Mouse (Mus musculus) midbrain, embryonic 13.5 days (tissue): Measurements from ENCODE around the gene Por. TPM values are rescaled to one million over a fixed set of nuclear protein-coding genes. Genes with fewer than 3 reads are reported as not detected.

Source experiments
- ATAC-seq: fragments of 200-750 bp; cut with Nextera tagmentation; 2 replicates; pipeline ENCODE4 v1.8.0; 2017; ENCODE audit warnings: mild to moderate bottlenecking, moderate TSS enrichment, moderate library complexity
- H3K27ac ChIP-seq: fragments of 300-500 bp; sonication (generic); 2 replicates; pipeline ENCODE4 v1.5.1; 2015; ENCODE audit warnings: inconsistent platforms, mild to moderate bottlenecking, moderate library complexity
- H3K27me3 ChIP-seq: fragments of 300-500 bp; sonication (generic); 2 replicates; pipeline ENCODE4 v1.6.1; 2015; ENCODE audit warnings: mild to moderate bottlenecking, inconsistent platforms
- H3K36me3 ChIP-seq: fragments of 300-500 bp; sonication (generic); 2 replicates; pipeline ENCODE4 v1.6.1; 2015; ENCODE audit warnings: mild to moderate bottlenecking, inconsistent platforms
- H3K4me1 ChIP-seq: fragments of 300-500 bp; sonication (generic); replicated peaks from 2 replicates; pipeline ENCODE4 v1.6.1; 2015; ENCODE audit warnings: inconsistent platforms
- H3K4me2 ChIP-seq: fragments of 300-500 bp; sonication (generic); replicated peaks from 2 replicates; pipeline ENCODE4 v1.6.1; 2015; ENCODE audit warnings: moderate library complexity, mild to moderate bottlenecking, inconsistent platforms
- H3K4me3 ChIP-seq: fragments of 300-500 bp; sonication (generic); replicated peaks from 2 replicates; pipeline ENCODE4 v1.5.1; 2015; ENCODE audit warnings: mild to moderate bottlenecking, inconsistent platforms
- H3K9ac ChIP-seq: fragments of 300-500 bp; sonication (generic); replicated peaks from 2 replicates; pipeline ENCODE4 v1.6.1; 2015; ENCODE audit warnings: mild to moderate bottlenecking, inconsistent platforms
- H3K9me3 ChIP-seq: fragments of 300-500 bp; sonication (generic); 2 replicates; pipeline ENCODE4 v1.6.1; 2016; ENCODE audit warnings: mild to moderate bottlenecking, inconsistent platforms
- WGBS: fragments of 180-500 bp; shearing (Covaris S2); methylation state at CpG from one replicate; pipeline ENCODE4 v1.1.7; 2015; 5-methylcytosine and 5-hydroxymethylcytosine counted together
- polyA plus RNA-seq: library from polyadenylated mRNA; unstranded; fragments of >200 nt; fragmentation: Nextera tagmentation; extraction: Ambion mirVana; gene quantifications from 2 replicates; pipeline ENCODE4 v1.2.1, GENCODE M21; 2015

The Por gene
- polyA plus RNA-seq, 1 experiment from 2014 or later = 137 TPM

DNA sequence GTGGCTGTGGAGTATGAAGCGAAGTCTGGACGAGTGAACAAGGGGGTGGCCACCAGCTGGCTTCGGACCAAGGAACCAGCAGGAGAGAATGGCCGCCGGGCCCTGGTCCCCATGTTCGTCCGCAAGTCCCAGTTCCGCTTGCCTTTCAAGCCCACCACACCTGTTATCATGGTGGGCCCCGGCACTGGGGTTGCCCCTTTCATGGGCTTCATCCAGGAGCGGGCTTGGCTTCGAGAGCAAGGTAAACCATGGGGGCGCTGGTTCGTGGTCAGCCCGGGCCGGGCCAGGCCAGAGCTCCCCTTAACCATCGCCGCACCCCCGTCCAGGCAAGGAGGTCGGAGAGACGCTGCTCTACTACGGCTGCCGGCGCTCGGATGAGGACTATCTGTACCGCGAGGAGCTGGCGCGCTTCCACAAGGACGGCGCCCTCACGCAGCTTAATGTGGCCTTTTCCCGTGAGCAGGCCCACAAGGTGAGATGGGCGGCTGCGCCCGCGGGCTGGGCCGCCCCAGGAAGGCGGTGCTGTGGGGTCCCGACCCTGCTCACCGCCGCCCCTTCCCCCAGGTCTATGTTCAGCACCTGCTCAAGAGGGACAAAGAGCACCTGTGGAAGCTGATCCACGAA, 64.3 kb downstream of the Por start:
- no peak for ATAC-seq
- no peak overlapping the region for H3K4me3 ChIP-seq
- no peak overlapping the region for H3K9ac ChIP-seq
- H3K27ac ChIP-seq = no peak overlapping the region
- WGBS = 95% methylated on average over 42 of the region's 42 CpGs
- H3K27me3 ChIP-seq = no peaks in the 10 kb centered on the region
- peaks cover 93% of the 10 kb centered on the region for H3K36me3 ChIP-seq
- no peaks in the 10 kb centered on the region for H3K9me3 ChIP-seq
- no peak overlapping the region for H3K4me2 ChIP-seq
- H3K4me1 ChIP-seq = no peaks in the 10 kb centered on the region

DNA sequence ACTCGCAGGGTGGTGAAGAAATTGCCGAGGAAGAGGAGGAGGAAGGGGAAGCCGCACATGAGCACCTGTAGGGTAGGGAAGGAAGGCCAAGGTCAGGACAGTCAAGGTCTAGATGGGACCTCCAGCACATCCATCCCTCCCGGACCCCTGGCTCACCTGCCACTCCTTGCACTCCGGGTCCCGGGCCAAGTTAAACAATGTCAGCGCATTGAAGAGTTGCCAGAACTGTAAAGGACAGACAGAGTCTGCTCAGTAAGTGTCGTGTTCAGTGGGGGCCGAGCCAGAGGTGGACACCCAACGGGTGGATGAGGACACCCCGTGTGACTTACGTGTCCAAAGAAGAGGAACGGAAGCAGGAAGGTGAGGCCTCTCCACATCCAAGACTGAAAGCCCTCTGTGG, 65.9 kb downstream of the Por start:
- no peaks in the 10 kb centered on the region for H3K27me3 ChIP-seq
- H3K4me1 ChIP-seq = no peaks in the 10 kb centered on the region
- no peak for ATAC-seq
- 97% methylated on average over 13 of the region's 13 CpGs for WGBS
- H3K4me3 ChIP-seq = no peak overlapping the region
- no peak overlapping the region for H3K9ac ChIP-seq
- H3K36me3 ChIP-seq = peaks cover 89% of the 10 kb centered on the region
- H3K4me2 ChIP-seq = no peak overlapping the region
- H3K9me3 ChIP-seq = no peaks in the 10 kb centered on the region
- no peak overlapping the region for H3K27ac ChIP-seq

DNA sequence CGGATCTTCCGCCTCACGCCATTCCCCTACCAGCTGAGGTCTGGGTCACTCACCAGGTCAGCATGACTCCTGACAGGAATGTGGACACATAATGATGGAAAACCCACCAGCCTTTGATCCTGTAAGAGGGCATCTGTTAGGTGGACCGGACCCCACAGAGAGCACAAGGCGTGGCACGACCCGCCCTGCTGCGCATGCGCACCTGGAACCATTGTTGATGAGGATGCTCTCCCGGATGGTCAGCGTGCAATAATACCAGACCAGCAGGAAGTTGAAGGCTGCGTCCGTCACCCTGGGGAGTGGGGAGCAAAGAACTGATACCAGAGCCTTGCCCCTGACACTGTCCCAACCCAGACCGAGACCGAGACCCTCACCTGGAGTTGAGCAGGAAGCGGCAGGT, 66.7 kb downstream of the Por start:
- WGBS = 95% methylated on average over 16 of the region's 16 CpGs
- no peak overlapping the region for H3K4me3 ChIP-seq
- ATAC-seq = no peak
- H3K4me2 ChIP-seq = no peak overlapping the region
- H3K27me3 ChIP-seq = no peaks in the 10 kb centered on the region
- peaks cover 89% of the 10 kb centered on the region for H3K36me3 ChIP-seq
- no peak overlapping the region for H3K9ac ChIP-seq
- H3K27ac ChIP-seq = no peak overlapping the region
- no peaks in the 10 kb centered on the region for H3K4me1 ChIP-seq
- no peaks in the 10 kb centered on the region for H3K9me3 ChIP-seq

DNA sequence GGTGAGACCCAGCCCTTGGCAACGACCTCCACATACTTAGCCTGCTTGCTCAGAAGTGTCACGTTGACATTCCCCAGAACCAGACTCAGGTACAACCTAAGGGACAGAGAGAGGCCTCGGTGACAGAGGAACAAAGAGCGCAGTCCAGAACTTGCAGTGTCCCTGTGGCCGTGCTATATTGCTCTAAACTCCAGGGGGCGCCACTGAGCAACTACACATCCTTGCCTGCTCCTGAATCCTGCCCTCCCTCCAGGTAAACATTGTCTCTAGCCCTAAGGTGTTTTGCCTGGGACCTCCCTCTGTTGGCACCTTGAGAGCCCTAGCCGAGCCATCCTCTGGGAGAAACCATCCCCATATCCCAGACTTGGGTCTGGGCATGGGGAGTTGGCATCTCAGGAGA, 67.3 kb downstream of the Por start:
- Histone ChIP-seq H3K4me2 (no peak overlapping the region), H3K9ac (no peak overlapping the region), H3K27me3 (no peaks in the 10 kb centered on the region), H3K27ac (no peak overlapping the region), H3K9me3 (no peaks in the 10 kb centered on the region), H3K36me3 (peaks cover 89% of the 10 kb centered on the region), H3K4me1 (no peaks in the 10 kb centered on the region), H3K4me3 (no peak overlapping the region)
- ATAC-seq = no peak
- 81% methylated on average over 7 of the region's 7 CpGs for WGBS

DNA sequence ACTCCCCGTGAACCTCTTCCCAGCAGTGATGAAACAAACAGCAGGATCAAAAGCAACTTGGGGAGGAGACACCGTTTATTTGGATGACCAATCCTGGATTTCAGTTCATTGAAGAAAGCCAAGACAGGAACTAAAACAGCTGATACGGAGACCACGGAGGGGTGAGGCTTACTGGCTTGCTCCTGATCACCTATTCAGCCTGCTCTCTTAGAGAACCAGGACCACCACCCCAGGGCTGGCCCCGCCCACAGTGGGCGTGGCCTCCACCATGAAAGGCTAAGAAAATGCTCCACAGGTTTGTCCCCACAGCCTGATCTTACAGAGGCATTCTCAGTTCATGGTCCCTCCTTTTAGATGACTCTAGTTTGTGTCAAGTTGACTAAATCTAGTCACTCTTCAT, 68.4 kb downstream of the Por start:
- H3K9ac ChIP-seq = no peak overlapping the region
- peaks cover 11% of the 10 kb centered on the region for H3K4me1 ChIP-seq
- H3K27me3 ChIP-seq = no peaks in the 10 kb centered on the region
- peaks cover 78% of the 10 kb centered on the region for H3K36me3 ChIP-seq
- no peak for ATAC-seq
- no peak overlapping the region for H3K27ac ChIP-seq
- no peaks in the 10 kb centered on the region for H3K9me3 ChIP-seq
- WGBS = 30% methylated on average over 6 of the region's 6 CpGs
- no peak overlapping the region for H3K4me2 ChIP-seq
- no peak overlapping the region for H3K4me3 ChIP-seq

DNA sequence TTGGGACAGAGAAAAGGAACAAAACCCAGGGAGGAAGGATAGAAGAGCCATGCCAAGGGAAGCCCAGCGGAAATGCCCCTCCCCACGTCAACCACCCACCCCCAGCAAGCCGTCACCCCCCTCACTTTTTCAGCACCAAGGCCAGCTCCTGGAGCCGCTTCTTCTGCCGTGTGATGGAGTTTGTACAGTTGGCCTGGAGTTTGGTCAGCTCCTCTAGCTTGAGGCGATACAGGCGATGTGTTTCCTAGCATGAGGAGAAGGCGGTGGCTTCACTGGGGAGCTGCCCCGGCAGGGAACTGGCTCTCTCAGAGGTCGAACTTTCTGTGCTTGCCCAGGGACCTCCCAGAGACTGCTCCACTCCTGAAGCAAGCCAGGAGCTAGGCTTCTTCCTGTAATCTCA, 72.3 kb downstream of the Por start:
- Histone ChIP-seq H3K27ac (no peak overlapping the region), H3K4me1 (peaks cover 20% of the 10 kb centered on the region), H3K36me3 (peaks cover 39% of the 10 kb centered on the region), H3K4me3 (no peak overlapping the region), H3K4me2 (no peak overlapping the region), H3K9me3 (no peaks in the 10 kb centered on the region), H3K9ac (no peak overlapping the region; the same call in 1 of the 2 replicates), H3K27me3 (peaks cover 6% of the 10 kb centered on the region; the same call in 1 of the 2 replicates)
- ATAC-seq = no peak
- 69% methylated on average over 10 of the region's 10 CpGs for WGBS

DNA sequence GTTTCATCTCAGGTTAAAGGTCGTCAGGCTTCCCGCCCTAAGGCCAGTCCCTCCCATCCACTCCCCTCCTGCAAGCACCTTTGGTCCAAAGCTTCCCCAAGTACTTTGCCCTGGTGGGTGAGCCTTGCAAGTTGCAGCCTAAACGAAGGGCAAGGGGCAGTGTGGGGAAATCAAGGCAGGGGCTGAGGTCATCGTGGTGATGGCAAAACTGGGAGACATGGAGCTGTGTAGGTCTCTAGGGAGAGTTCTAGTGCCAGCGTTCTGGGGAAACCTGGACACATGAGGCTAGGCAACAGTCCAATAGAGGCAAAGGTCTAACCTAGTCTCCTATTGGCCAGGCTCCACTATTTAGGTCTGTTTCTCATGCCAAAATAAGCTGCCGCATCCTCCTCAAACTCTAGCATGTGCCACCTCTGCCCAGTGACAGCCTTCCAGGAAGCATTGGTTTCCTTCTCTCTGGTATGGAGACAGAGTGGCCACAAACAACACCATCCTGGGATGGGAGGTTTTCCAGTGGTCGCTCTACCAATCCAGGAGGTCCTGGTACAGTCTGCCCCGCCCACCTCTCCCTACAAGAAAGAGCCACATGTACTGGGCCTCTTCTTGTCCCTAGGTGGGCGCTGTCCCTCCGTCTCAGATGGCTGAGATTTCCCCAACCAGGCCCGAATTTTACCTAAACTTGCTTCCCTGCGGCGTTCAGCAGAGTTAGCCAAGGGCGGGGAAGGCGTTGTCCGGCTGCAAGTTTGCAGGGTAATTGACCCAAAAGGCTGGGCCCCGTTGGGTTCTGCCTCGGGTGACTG, 73.3 kb downstream of the Por start:
- peak overlapping the region; percentile 91 for H3K4me2 ChIP-seq
- H3K4me3 ChIP-seq = peak overlapping the region; percentile 66
- no peaks in the 10 kb centered on the region for H3K9me3 ChIP-seq
- 24% methylated on average over 18 of the region's 18 CpGs for WGBS
- H3K4me1 ChIP-seq = peaks cover 20% of the 10 kb centered on the region
- peaks cover 30% of the 10 kb centered on the region for H3K36me3 ChIP-seq
- H3K9ac ChIP-seq = peak overlapping the region; percentile 84
- peaks cover 6% of the 10 kb centered on the region; the same call in 1 of the 2 replicates for H3K27me3 ChIP-seq
- no peak overlapping the region for H3K27ac ChIP-seq
- peak; percentile 63 for ATAC-seq

DNA sequence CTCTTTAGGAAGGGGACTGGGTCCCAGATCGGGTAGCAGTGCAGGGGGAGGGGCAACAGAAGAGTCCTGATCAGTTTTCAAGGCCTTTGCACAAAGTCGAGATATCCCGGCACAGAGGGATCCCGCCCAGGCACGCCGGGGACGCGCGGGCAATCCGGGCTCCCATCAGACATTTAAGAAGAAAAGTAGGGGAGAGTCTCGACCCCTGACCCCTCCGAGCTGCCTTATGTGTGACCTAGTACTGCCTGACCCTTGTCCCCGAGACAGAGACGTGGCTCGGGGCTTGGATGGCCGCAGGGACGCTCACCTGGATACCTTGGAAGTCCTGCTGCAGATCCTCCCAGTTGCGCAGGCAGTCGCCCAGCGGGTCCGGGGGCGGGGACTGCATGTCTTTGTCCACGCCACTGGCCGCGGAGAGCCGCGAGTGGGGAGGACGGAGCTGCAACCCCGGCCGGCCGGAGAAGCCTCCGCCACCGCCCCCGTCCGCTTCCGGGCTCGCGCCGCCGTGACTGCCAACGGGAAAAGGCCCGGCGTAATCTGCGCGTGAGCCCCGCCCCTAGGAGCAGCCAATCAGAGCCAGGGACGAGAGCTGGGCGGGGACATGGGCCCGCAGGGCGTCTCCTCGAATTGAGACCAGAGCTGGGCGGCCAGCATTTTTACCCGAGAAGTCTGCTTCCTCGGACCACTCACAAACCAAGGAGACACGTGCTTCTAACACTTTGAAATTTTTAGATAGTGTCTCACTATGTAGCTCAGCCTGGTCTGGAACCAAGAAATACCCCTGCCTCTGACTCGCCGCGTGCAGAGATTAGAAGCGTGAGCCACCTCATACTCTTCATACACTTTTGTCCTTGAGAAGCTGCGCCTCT, 74.1 kb downstream of the Por start, which contains the start of gene Tmem120a:
Tmem120a (minus strand) TSS at position 708 of the 869 bp plus-strand sequence.
- Histone ChIP-seq H3K4me3 (peak within 1 kb of the TSS; percentile 66), H3K36me3 (peaks cover 27% of the 10 kb centered on the region), H3K4me1 (peaks cover 20% of the 10 kb centered on the region), H3K27ac (no peak within 1 kb of the TSS), H3K9ac (peak within 1 kb of the TSS; percentile 84), H3K9me3 (0 out of 2 replicates have a peak, but pooled peaks cover 6% of the 10 kb centered on the region), H3K27me3 (peaks cover 6% of the 10 kb centered on the region; the same call in 1 of the 2 replicates), H3K4me2 (peak within 1 kb of the TSS; percentile 91)
- under 1% methylated on average over 60 of the region's 60 CpGs for WGBS
- peak; percentile 93 for ATAC-seq

DNA sequence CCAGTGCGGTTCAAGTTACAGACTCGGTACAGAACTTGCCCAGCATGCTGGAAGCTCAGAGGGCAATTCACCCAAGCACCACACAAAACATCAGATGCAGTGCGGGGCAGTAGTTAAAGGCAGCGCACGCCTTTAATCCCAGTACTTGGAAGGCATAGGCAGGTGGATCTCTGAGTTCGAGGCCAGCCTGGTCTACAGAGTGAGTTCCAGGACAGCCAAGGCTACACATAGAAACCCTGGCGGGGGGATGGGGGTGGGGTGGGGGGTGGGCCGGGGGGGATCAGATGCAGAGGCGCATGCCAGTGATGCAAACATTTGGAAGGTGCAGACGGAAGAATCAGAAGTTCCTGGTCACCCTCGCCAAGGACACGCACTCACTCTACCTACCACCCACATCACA, 74.9 kb downstream of the Por start:
- no peak; the same call in 1 of the 2 replicates for ATAC-seq
- 0 out of 2 replicates have a peak, but pooled peaks cover 6% of the 10 kb centered on the region for H3K9me3 ChIP-seq

DNA sequence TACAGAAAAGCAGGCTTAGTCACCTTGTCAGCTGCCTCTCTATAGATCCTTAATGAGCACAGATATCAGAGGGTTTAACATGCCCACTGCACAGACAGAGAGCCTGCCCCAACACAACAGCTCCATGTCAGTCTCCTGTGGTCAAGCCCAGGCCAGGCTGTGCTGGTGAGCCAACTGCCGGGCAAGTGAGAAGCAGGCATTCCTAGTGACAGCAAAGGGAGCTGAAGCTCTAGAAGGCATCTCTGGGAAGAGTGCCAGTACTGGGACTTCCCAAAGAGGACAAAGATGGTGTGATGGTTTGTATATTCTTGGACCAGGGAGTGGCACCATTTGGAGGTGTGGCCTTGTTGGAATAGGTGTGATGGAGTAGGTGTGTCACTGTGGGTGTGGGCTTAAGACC, 81.2 kb downstream of the Por start:
- Histone ChIP-seq H3K9me3 (0 out of 2 replicates have a peak, but pooled peaks cover 6% of the 10 kb centered on the region), H3K27me3 (no peaks in the 10 kb centered on the region), H3K4me3 (no peak overlapping the region), H3K36me3 (no peaks in the 10 kb centered on the region), H3K4me1 (no peaks in the 10 kb centered on the region), H3K4me2 (no peak overlapping the region), H3K9ac (no peak overlapping the region), H3K27ac (no peak overlapping the region)
- WGBS = 74% methylated on average over 1 of the region's 1 CpGs
- ATAC-seq = no peak

More for the DNA sequence above, 74.9 kb downstream of the Por start:
- Histone ChIP-seq H3K4me1 (peaks cover 20% of the 10 kb centered on the region), H3K36me3 (peaks cover 23% of the 10 kb centered on the region), H3K4me3 (peak overlapping the region; percentile 66), H3K4me2 (peak overlapping the region; percentile 91), H3K27me3 (peaks cover 6% of the 10 kb centered on the region; the same call in 1 of the 2 replicates), H3K27ac (no peak overlapping the region), H3K9ac (peak overlapping the region; percentile 42)
- WGBS = 18% methylated on average over 12 of the region's 12 CpGs

DNA sequence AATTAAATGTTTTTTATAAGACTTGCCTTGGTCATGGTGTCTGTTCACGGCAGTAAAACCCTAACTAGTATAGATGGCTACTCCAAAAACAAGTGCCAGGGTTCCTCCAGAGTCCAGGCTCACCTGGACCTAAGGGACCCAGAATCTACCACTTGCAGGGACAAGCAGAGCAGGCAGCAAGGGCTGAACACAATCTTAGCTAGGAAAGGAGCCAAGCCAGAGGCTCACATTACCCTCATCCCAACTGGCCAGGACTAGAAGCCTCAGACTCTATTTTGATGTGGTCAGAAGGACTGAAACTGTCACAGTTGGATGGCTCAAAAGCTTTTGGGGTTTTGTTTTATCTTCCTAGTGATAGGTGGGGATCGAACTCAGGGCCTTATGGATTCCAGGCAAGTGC, 81.8 kb downstream of the Por start:
- no peaks in the 10 kb centered on the region for H3K4me1 ChIP-seq
- 72% methylated on average over 2 of the region's 2 CpGs for WGBS
- ATAC-seq = no peak

More for the DNA sequence above, 81.8 kb downstream of the Por start:
- no peaks in the 10 kb centered on the region for H3K36me3 ChIP-seq
- H3K4me3 ChIP-seq = no peak overlapping the region
- no peak overlapping the region for H3K4me2 ChIP-seq
- H3K27me3 ChIP-seq = no peaks in the 10 kb centered on the region
- no peak overlapping the region for H3K9ac ChIP-seq
- H3K27ac ChIP-seq = no peak overlapping the region
- 0 out of 2 replicates have a peak, but pooled peaks cover 6% of the 10 kb centered on the region for H3K9me3 ChIP-seq
